14 mouse cellular contexts compared by ENCODE assay signal in the genomic region with DNA sequence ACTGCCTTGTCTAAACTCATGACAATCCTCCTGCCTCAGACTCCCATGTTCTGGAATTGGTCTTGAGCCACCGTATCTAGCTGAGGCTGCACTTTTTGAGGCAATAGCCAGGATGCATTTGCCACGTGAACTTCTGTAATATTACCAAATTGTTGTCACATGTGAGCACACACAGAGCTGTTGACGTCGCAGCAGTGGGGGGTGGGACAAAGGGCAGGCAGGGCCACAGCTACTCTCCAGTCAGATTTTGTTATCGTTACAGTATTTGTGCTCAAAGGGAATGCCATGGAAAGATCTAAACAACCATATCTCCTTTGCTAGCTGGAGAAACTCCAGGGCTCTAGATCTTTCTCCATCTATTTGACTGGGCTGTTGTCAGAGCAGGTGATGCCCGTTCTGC. TPM values are rescaled to one million over a fixed set of nuclear protein-coding genes. Genes with fewer than 3 reads are reported as not detected.
"Had no signal": no experiment of that assay in that cellular context is flagged by ENCODE, and none has a peak within 500 bp of the region (broad histone marks: within the 10 kb centered on the region; RNA-seq: fewer than 3 reads in every experiment).

No protein-coding gene starts in this region.

- H3K9ac ChIP-seq: liver, embryonic 14.5 days; midbrain, embryonic 13.5 days; midbrain, embryonic 15.5 days; neural tube, embryonic 12.5 days; stomach, embryonic 15.5 days had no signal

- H3K36me3 ChIP-seq: midbrain, embryonic 13.5 days; midbrain, embryonic 15.5 days; neural tube, embryonic 12.5 days; stomach, embryonic 15.5 days had no signal

- ATAC-seq: midbrain, embryonic 13.5 days; midbrain, embryonic 15.5 days had no signal

- H3K27me3 ChIP-seq: stomach, embryonic 15.5 days had no signal

- DNase-seq: right cerebral cortex, postnatal 14 days; thymus, adult 2 months; thymus, postnatal 25 days; thymus, postnatal 4 days had no signal

- H3K4me3 ChIP-seq: megakaryocyte, embryonic 14.5 days; midbrain, embryonic 13.5 days; midbrain, embryonic 15.5 days; neural tube, embryonic 12.5 days; stomach, embryonic 15.5 days had no signal

- H3K4me2 ChIP-seq: liver, embryonic 11.5 days; midbrain, embryonic 11.5 days; midbrain, embryonic 13.5 days; midbrain, embryonic 15.5 days; neural tube, embryonic 12.5 days; stomach, embryonic 15.5 days had no signal

- H3K27ac ChIP-seq: liver, embryonic 14.5 days; macrophage; midbrain, embryonic 13.5 days; midbrain, embryonic 15.5 days; neural tube, embryonic 12.5 days; stomach, embryonic 15.5 days; stomach, postnatal 0 days had no signal

- H3K9me3 ChIP-seq: megakaryocyte, embryonic 14.5 days; midbrain, embryonic 13.5 days; midbrain, embryonic 15.5 days; neural tube, embryonic 12.5 days; stomach, embryonic 15.5 days had no signal

RNA-seq across cellular contexts. Expression of a gene that starts 1.6 kb away (rescaled TPM):
- polyA plus RNA-seq: macrophage had no signal
